Mouse (Mus musculus) stomach, embryonic 15.5 days (tissue): ENCODE data around the gene Mtch1. TPM values are rescaled to one million over a fixed set of nuclear protein-coding genes. Genes with fewer than 3 reads are reported as not detected.
"Not testable (repeated sequence)": the region's sequence is repeated elsewhere in the genome, so short reads cannot be mapped to it uniquely, and the experiment has no call there.

ENCODE experiments used
- ATAC-seq: fragments of 200-750 bp; cut with Nextera tagmentation; 2 replicates; pipeline ENCODE4 v1.8.0; 2017; ENCODE audit warnings: low read depth, moderate number of reproducible peaks, moderate TSS enrichment; ENCODE audit not compliant: insufficient read depth, low FRiP score
- H3K27ac ChIP-seq: fragments of 300-500 bp; sonication (generic); 2 replicates; pipeline ENCODE4 v1.5.1; 2015; ENCODE audit warnings: mild to moderate bottlenecking, inconsistent platforms
- H3K27me3 ChIP-seq: fragments of 300-500 bp; sonication (generic); replicated peaks from 2 replicates; pipeline ENCODE4 v1.6.1; 2015; ENCODE audit warnings: inconsistent platforms
- H3K36me3 ChIP-seq: fragments of 300-500 bp; sonication (generic); 2 replicates; pipeline ENCODE4 v1.6.1; 2015; ENCODE audit warnings: inconsistent platforms
- H3K4me1 ChIP-seq: fragments of 300-500 bp; sonication (generic); 2 replicates; pipeline ENCODE4 v1.6.1; 2015; ENCODE audit warnings: inconsistent platforms
- H3K4me2 ChIP-seq: fragments of 300-500 bp; sonication (generic); 2 replicates; pipeline ENCODE4 v1.6.1; 2015; ENCODE audit warnings: mild to moderate bottlenecking, inconsistent platforms
- H3K4me3 ChIP-seq: fragments of 300-500 bp; sonication (generic); replicated peaks from 2 replicates; pipeline ENCODE4 v1.5.1; 2015; ENCODE audit warnings: inconsistent platforms
- H3K9ac ChIP-seq: fragments of 300-500 bp; sonication (generic); 2 replicates; pipeline ENCODE4 v1.6.1; 2015; ENCODE audit warnings: inconsistent platforms
- H3K9me3 ChIP-seq: fragments of 300-500 bp; sonication (generic); 2 replicates; pipeline ENCODE4 v1.6.1; 2016; ENCODE audit warnings: inconsistent platforms
- WGBS: fragments of 180-500 bp; shearing (Covaris S2); methylation state at CpG from one replicate; pipeline ENCODE4 v1.1.7; 2015; 5-methylcytosine and 5-hydroxymethylcytosine counted together
- polyA plus RNA-seq: library from polyadenylated mRNA; unstranded; fragments of >200 nt; fragmentation: Nextera tagmentation; extraction: Ambion mirVana; gene quantifications from 2 replicates; pipeline ENCODE4 v1.2.1, GENCODE M21; 2015

The Mtch1 gene
- polyA plus RNA-seq, result 250 and 272 TPM in 2 replicates

DNA sequence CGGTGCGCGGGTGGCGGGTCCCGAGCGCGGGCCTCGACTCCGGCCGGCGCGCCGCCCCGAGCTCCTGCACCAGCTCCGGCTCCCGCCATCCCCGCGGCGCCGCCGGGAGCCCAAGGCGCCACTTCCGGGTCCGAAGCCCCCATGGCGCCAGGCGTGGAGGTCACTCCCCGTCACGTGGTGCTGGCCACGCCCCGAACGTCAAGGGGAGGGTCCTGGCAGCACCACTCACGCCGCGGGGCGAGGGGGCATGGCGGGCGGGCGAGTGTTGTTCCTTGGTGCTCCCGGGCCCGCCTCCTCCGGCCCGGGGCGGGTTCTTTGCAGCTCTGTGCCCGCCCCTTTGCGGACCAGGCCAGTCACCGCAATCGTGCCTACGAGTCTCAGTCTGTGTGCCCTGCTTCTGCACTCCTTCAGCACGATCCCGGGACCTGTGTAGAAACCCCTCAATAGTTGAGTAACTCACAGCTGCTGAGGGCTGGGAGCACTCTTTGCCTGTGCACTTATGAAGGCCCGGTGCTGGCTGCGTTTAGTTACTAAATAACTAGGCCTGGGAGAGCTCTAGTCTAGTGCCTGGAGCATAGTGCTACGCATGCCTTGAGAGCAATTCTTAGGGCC, at the start of gene Mtch1:
Mtch1 (minus strand) TSS at position 290 of the 612 bp plus-strand sequence.
- ATAC-seq, result peak; percentile 98
- H3K9me3 ChIP-seq, result no peaks in the 10 kb centered on the region
- H3K4me1 ChIP-seq, result peaks cover 24% of the 10 kb centered on the region
- WGBS, result under 1% methylated on average over 50 of the region's 53 CpGs
- peaks cover 13% of the 10 kb centered on the region; the same call in 1 of the 2 replicates for H3K36me3 ChIP-seq
- peak within 1 kb of the TSS; percentile 84 for H3K4me3 ChIP-seq
- H3K9ac ChIP-seq, result peak within 1 kb of the TSS; percentile 77
- no peaks in the 10 kb centered on the region for H3K27me3 ChIP-seq
- H3K27ac ChIP-seq, result peak within 1 kb of the TSS; percentile 93
- H3K4me2 ChIP-seq, result peak within 1 kb of the TSS; percentile 66

DNA sequence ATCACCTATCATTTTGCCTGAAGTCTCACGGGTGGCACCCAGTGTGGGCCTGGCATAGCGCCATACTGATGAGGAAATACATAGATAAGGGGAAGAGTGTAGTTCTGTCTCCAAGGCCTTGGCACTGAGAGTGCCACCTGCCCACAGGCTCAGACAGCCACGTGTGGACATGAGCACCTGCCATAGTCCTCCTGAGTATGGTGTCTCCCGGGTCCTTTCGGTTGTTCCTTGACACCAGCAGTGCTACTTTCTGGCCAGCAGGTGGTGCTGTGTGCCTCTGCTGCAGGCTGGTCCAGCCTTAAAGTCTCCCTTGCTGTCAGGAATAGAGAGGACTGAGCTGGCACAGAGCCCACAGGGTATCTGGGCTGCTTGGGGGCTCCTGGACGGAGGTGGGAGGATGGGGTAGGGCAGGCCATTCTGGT, 49.1 kb upstream of the Mtch1 start:
- ATAC-seq, result peak; percentile 61
- H3K9me3 ChIP-seq, result no peaks in the 10 kb centered on the region
- H3K36me3 ChIP-seq, result no peaks in the 10 kb centered on the region
- WGBS, result 16% methylated on average over 6 of the region's 6 CpGs
- H3K4me2 ChIP-seq, result no peak overlapping the region
- H3K27me3 ChIP-seq, result no peaks in the 10 kb centered on the region
- no peak overlapping the region for H3K27ac ChIP-seq
- H3K9ac ChIP-seq, result no peak overlapping the region
- no peak overlapping the region for H3K4me3 ChIP-seq
- peaks cover 24% of the 10 kb centered on the region for H3K4me1 ChIP-seq

DNA sequence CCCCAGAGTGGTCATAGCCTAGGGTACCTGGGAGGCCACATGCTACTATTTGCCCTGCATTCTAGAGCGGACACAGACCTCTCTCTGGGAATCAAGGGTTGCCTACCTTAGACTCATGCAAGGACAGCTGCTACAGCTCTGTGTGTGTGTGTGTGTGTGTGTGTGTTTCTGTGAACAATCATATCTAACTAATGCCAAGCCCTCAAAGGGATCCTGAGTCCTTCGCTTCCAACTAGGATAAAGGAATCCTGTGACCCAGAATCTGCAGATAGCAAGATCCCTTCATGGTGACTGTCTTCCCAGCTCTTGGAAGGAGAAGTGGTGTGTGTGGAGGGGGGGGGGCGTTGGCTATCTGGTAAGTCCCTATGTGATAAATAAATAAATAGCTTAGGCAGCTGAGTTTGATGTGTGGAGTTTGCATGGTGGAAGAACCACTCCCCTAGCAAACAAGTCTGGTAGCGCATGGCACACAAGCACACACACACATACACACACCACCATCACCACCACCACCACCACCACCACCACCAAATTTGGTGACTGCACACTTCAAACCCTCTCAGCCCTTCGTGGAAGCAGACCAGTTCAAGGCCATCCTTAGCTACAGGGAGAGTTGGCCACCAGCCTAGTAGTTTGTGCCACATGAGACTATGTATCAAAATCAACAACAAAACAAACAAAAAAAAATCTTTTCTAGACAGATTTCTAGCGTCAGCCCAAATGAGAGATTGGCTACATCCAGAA, 48.5 kb upstream of the Mtch1 start:
- ATAC-seq, result no peak
- Histone ChIP-seq H3K27me3 (no peaks in the 10 kb centered on the region), H3K9ac (no peak overlapping the region), H3K36me3 (no peaks in the 10 kb centered on the region), H3K27ac (no peak overlapping the region), H3K9me3 (no peaks in the 10 kb centered on the region), H3K4me3 (no peak overlapping the region), H3K4me2 (no peak overlapping the region), H3K4me1 (peaks cover 24% of the 10 kb centered on the region)
- 54% methylated on average over 6 of the region's 6 CpGs for WGBS

DNA sequence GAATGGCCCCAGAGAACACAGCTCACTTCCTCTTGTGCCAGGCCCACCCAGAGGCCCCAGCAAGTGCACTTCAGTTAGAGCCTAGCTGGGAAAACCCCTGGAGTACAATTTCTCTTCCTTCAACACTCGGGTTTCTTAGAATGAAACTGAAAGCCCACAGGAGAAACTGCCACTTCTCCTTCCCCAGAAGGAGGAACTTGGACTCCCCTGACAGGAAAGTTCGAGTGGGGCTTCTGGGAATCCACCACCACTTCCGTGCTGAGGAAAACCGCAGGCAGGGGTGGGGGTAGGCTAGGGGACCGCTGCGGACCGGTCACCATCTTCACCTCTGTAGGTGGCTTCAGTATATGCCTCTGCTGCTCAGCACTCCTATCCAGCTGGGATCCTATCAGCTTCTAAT, 47.6 kb upstream of the Mtch1 start:
- Histone ChIP-seq H3K36me3 (no peaks in the 10 kb centered on the region), H3K27ac (no peak overlapping the region), H3K4me2 (no peak overlapping the region), H3K27me3 (no peaks in the 10 kb centered on the region), H3K9me3 (no peaks in the 10 kb centered on the region), H3K4me1 (peaks cover 24% of the 10 kb centered on the region), H3K4me3 (no peak overlapping the region), H3K9ac (no peak overlapping the region)
- 58% methylated on average over 7 of the region's 7 CpGs for WGBS
- ATAC-seq, result no peak

DNA sequence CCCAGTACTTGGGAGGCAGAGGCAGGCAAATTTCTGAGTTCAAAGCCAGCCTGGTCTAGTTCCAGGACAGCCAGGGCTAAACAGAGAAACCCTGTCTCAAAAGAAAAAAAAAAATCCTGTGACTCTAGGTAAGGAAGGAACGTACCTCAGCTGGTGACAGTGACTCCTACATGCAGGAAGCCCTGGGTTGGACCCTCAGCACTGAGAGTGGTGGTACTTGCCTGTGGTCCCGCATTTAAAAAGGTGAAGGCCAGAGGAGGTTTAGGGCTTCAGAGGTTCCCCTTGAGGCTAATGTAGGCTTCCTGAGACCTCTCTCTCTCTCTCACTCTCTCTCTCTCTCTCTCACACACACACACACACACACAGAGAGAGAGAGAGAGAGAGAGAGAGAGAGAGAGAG, 47.0 kb upstream of the Mtch1 start:
- ATAC-seq, H3K4me3 ChIP-seq, H3K9ac ChIP-seq, H3K9me3 ChIP-seq, H3K27ac ChIP-seq, H3K4me2 ChIP-seq, H3K27me3 ChIP-seq, H3K36me3 ChIP-seq: not testable (repeated sequence)
- 68% methylated on average over 2 of the region's 2 CpGs for whole genome bisulfite sequencing
- H3K4me1 ChIP-seq, result peaks cover 24% of the 10 kb centered on the region

DNA sequence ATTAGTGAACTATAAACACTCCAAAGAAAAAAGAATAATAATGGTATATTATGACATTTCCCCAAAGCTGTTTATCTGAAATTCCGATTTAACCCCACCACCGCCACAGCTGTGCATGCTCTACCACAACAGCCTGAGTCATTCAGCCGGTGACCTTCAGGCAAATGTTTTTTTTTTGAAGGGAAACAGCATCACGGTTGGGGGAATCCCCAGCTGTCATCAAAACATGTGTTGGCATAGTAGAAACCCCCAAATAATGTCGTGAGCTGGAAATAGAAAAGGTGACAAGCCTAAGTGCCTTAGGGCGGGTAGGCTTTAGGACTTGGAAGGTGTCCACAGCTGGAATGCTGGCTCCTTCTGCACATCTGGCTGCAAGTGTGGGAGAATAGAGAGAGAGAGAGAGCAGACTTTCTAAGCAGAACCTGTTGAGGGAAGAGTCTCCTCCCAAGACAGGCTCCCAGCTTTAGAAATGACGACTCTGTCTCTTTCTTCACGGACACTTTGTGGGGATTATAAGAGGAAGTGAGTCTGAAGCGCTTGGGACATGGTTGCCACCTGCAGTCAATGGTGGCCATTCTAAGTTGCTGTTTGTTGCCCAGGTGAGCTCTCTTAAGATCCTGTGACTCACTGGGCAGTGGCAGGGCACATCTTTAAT, 46.5 kb upstream of the Mtch1 start:
- Histone ChIP-seq H3K4me1 (peaks cover 22% of the 10 kb centered on the region), H3K27ac (0 out of 2 replicates have a peak overlapping the region, but pooled peaks have one; percentile 11), H3K9me3 (no peaks in the 10 kb centered on the region), H3K27me3 (no peaks in the 10 kb centered on the region), H3K4me3 (no peak overlapping the region), H3K4me2 (no peak overlapping the region), H3K9ac (no peak overlapping the region), H3K36me3 (no peaks in the 10 kb centered on the region)
- no peak for ATAC-seq
- WGBS, result 44% methylated on average over 9 of the region's 9 CpGs

DNA sequence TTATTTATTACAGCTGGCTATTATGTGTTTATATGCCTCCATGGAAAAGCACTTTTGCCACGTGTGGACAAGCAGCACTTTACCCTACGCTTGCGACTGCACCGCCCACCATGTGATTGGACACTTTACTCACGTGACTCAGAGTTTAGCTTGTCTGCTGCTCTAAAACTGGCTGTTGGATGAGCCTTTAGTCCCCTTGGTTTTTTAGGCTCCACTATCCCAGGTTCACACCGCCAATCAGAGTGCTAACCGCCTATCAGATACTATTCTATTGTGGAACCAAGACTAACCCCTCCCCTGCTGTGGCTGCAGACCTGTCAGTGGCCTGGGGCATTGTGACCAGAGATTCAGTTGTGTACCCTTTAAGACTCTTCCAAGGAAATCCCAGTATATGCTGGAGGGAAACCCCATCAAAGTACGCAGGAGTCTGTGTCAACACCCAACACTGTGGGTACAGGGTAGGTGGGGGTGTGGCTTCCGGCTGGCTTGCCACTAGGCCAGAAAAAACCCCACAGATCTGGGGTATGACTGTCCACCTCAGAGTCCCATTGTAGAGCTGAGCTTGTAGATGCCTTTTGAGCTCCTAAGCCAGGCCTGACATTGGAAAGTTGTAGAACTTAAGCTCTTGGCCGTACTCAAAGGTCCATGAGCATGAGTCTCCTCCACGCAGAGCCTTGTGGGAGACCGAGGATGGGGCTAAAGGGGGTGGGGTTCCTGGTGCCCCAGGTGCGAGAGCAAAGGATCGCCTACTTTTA, 45.8 kb upstream of the Mtch1 start:
- no peak overlapping the region for H3K4me3 ChIP-seq
- WGBS, result 56% methylated on average over 14 of the region's 14 CpGs
- no peak for ATAC-seq

DNA sequence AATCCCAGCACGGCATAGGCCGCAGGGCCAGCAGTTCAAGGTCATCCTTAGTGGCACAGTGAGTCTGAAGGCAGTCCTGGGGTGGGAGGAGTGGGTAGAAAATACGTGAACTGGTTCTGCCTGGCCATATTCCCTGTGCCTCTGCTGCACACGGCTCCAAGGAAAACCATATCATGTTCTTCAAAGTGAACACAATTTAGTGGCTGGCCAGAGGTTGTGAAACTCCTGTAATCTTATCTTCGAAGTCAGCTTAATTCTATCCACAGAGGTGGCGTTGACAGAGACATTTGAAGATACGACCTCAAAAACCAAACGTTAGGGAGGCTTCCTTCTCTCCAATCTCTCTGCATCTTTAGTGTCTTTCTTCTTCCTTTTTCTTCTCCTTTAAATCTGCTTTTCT, 43.5 kb upstream of the Mtch1 start:
- no peak for ATAC-seq
- H3K4me2 ChIP-seq, result no peak overlapping the region
- no peaks in the 10 kb centered on the region for H3K36me3 ChIP-seq
- H3K9me3 ChIP-seq, result no peaks in the 10 kb centered on the region
- H3K27ac ChIP-seq, result no peak overlapping the region
- H3K4me3 ChIP-seq, result no peak overlapping the region
- 75% methylated on average over 8 of the region's 8 CpGs for WGBS
- H3K4me1 ChIP-seq, result no peaks in the 10 kb centered on the region; the same call in 1 of the 2 replicates
- no peaks in the 10 kb centered on the region for H3K27me3 ChIP-seq
- H3K9ac ChIP-seq, result no peak overlapping the region

More for the DNA sequence above, 45.8 kb upstream of the Mtch1 start:
- Histone ChIP-seq H3K36me3 (no peaks in the 10 kb centered on the region), H3K9me3 (no peaks in the 10 kb centered on the region), H3K9ac (no peak overlapping the region), H3K27ac (no peak overlapping the region), H3K4me2 (no peak overlapping the region), H3K27me3 (no peaks in the 10 kb centered on the region), H3K4me1 (peaks cover 15% of the 10 kb centered on the region)

DNA sequence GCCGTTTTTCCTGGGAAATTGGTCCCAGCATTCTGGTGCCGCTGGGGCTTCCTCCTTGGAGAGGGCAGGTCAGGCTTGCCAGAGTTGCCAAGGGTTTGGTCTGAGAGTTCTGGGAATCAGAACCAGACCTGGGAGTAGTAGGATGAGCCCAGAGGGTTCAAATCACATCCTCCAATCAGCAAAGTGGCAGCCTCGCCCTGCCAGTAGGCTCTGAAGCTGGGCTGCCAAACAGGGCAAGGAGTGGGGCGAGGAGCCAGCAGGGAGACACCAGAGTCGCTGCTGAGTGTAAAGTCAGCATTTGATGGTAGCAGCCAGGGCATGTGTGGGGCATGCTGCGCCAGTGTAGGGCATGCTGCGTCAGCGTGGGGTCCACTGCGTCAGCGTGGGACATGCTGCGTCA, 41.2 kb upstream of the Mtch1 start:
- H3K4me1 ChIP-seq, result no peaks in the 10 kb centered on the region; the same call in 1 of the 2 replicates
- no peak overlapping the region for H3K4me2 ChIP-seq
- no peaks in the 10 kb centered on the region for H3K9me3 ChIP-seq
- H3K27me3 ChIP-seq, result no peaks in the 10 kb centered on the region
- H3K4me3 ChIP-seq, result no peak overlapping the region
- H3K9ac ChIP-seq, result no peak overlapping the region
- ATAC-seq, result no peak
- H3K36me3 ChIP-seq, result no peaks in the 10 kb centered on the region
- H3K27ac ChIP-seq, result no peak overlapping the region
- WGBS, result 79% methylated on average over 11 of the region's 11 CpGs

DNA sequence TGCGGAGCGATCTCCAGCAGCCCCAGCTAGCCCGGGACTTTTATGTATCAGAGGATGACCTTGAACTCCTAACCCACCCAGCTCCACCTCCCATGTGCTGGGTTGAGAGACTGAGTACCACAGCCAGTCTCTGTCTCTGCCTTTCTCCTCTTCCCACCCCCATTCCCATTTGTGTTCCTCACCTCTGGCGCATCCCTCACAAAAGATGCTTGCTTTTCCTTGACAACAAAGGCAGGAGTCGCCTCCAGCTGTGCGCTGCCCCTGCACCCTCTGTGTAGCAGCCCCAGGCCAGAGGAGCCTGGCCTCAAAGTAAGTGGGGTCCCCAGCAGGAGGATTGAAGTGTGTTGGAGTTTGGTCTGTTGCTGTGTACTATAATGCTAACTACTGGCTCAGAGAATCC, 38.0 kb upstream of the Mtch1 start:
- whole genome bisulfite sequencing, result 48% methylated on average over 6 of the region's 6 CpGs
- ATAC-seq, result no peak
- H3K4me2 ChIP-seq, result no peak overlapping the region
- no peaks in the 10 kb centered on the region for H3K9me3 ChIP-seq
- no peaks in the 10 kb centered on the region for H3K36me3 ChIP-seq
- H3K4me1 ChIP-seq, result no peaks in the 10 kb centered on the region
- no peak overlapping the region for H3K4me3 ChIP-seq
- H3K27me3 ChIP-seq, result no peaks in the 10 kb centered on the region
- H3K27ac ChIP-seq, result no peak overlapping the region
- no peak overlapping the region for H3K9ac ChIP-seq

DNA sequence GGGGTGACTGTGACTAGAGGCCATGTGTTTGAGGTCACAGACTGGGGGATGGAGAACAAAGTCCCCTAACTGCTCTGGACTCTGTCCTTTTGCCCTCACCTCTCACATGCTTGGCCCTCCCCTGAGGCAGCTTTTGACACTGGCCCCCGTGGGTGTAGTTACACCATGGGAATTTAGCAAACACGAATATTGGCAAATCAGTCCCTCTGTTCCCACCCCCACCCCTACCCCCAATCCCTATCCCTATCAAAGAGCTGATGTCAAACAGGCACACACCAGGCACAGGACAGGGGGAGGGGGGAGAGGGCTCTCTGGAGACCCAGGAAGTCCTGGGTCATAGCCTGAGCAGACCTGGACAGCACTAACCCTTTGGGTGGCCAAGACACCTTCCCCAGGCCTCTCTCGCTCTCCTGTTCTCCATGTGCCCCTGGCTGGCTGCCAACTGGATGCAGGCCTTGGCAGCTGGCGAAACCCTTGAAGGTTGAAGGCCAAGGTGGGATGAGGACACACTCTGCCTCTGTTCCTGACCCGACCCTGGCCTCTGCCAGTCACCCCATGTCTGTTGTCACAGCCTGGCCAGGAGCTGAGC, 37.2 kb upstream of the Mtch1 start:
- H3K4me1 ChIP-seq, result no peaks in the 10 kb centered on the region
- no peaks in the 10 kb centered on the region for H3K36me3 ChIP-seq
- ATAC-seq, result no peak; the same call in 1 of the 2 replicates
- H3K27ac ChIP-seq, result no peak overlapping the region
- 46% methylated on average over 5 of the region's 5 CpGs for WGBS
- H3K9ac ChIP-seq, result no peak overlapping the region
- no peak overlapping the region for H3K4me2 ChIP-seq
- no peak overlapping the region for H3K4me3 ChIP-seq
- H3K27me3 ChIP-seq, result no peaks in the 10 kb centered on the region
- no peaks in the 10 kb centered on the region for H3K9me3 ChIP-seq
